Mouse (Mus musculus): ENCODE data around the gene R3hdm2. TPM values are rescaled to one million over a fixed set of nuclear protein-coding genes. Genes with fewer than 3 reads are reported as not detected.
A peak's percentile ranks its signal among the peaks of the same experiment; 100 is the strongest.

R3hdm2 gene
- total RNA-seq, 1 experiment from 2014 or later: 126 TPM

DNA sequence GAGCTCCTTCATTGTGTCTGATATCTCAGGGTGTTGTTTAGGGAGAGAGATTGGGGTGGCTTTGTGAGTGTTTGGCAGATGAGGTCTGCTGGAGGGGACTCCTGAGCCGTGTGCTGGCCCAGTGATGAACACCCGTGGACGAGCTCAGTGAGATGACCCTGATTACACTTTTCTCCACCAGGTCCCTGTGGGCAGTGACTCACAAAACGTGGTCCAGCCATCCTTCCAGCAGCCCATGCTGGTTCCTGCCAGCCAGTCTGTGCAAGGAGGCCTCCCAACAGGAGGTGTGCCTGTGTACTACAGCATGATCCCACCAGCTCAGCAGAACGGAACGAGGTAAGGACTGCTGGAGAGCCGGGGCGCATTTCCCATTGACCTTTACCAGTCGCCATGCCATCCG is 105.1 kb downstream of the R3hdm2 start:
- ATAC-seq (replicated peaks; ENCODE audit: low read depth, poor library complexity, severe bottlenecking): no peak

GRCm38 (mm10) chr10:127488856-127489255 is 108.7 kb downstream of the R3hdm2 start:
- no peak for ATAC-seq (replicated peaks; ENCODE audit: low read depth, poor library complexity, severe bottlenecking)

DNA sequence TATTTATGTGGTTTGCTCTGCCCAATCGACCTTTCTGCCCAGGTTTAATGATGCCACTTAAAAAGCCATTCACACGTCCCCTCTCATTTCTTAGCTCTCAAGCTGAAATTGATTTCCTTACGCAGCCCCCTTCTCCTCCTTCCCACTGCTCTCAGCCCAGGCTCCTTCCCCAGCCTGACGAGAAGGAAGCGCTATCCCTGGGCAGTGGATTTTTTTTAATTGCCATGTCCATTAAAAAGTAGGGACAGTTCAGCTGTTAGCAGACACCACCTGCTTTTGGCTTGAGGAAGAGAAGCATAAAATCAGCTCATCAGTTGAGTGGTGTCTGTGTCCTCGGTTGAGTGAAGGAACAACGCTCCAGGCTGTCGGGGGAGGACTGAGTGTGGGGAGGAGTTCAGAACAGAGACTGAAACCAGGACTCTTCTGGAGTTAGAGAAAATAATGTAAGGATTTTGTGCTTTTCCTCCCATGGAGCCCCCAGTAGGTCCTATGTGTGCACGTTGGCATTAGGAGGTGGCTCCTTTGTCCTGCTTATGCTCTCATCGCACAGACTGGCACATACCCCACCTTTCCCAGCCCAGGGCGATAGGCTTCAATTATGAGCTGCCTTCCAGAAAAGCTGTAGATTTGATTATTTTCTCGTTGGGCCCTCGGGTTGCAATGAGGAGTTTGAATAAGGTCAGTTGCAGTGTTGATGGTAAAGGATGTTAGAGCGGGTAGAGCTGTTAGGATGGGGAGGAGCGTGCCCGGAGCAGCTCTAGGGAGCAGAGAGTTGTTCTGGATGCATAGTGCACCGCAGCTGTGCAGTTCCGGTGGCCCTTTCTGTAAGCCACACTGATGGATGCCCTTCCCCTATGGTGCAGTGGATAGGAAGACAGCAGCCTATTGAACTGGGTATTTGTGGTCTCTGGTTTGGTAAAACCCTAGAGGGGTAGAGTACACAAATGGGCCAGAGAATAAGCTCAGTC is 110.3 kb downstream of the R3hdm2 start:
- ATAC-seq (replicated peaks; ENCODE audit: low read depth, poor library complexity, severe bottlenecking): no peak

- no peak for ATAC-seq (replicated peaks; ENCODE audit: low read depth, poor library complexity, severe bottlenecking)
These were observed 111.0 kb downstream of the R3hdm2 start for GRCm38 (mm10) chr10:127491128-127491512.

DNA sequence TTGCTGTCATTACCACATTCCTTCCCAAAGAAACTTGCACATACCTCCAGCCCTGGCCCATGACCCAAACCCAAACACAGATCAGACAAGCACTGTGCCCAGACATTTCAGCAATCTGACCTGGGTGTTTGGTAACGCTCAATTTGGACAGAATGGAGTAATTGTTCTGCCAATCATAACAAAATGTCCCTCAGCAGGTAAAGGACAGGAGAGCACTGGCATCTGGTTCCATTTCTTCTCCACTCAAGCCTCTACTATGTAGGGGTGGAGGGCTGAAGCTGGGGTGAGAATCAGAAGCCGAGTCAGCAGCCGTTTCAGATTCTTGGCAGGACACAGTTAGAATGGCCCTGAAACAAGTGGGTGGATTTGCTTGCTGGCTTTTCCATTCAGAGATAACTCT is 112.0 kb downstream of the R3hdm2 start:
- ATAC-seq (replicated peaks; ENCODE audit: low read depth, poor library complexity, severe bottlenecking): no peak

DNA sequence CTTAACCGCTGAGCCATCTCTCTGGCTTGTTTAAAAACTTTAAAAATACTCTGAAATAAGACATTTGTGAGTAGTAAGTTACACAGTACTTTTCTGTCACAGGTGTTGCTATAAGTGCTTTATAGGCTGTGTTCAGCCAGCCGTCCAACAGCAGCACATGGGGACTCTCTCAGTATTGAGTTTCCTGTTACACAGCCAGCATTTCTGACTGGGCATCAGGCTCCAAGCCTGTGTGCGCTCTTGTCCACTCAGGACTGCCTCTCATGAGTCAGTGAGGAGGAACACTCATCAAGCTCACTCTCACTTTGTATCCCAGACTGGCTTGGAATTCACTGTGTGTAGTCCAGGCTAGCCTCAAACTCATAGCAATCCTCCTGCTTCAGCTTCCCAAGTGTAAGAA is 116.0 kb downstream of the R3hdm2 start:
- no peak for ATAC-seq (replicated peaks; ENCODE audit: low read depth, poor library complexity, severe bottlenecking)

GRCm38 (mm10) chr10:127499516-127499915 is 119.4 kb downstream of the R3hdm2 start:
- no peak for ATAC-seq (replicated peaks; ENCODE audit: low read depth, poor library complexity, severe bottlenecking)

DNA sequence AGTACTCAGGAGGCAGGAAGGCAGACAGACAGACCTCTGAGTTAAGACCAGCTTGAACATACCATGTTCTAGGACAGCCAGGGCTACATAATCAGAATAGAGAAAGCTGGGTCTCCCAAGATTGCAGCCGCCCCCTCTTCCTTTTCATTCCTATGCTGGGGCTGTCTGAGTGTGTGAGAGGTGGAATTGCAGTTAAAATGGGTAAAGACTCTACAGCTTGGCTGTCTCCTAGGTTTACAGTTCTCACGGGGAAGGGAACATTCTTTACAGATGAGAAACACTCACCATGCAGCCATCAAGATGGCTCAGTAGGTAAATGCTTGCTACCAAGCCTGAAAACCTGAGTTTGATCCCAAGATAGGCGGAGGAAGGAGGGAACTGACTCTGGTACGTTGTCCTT is 119.9 kb downstream of the R3hdm2 start:
- no peak for ATAC-seq (replicated peaks; ENCODE audit: low read depth, poor library complexity, severe bottlenecking)

DNA sequence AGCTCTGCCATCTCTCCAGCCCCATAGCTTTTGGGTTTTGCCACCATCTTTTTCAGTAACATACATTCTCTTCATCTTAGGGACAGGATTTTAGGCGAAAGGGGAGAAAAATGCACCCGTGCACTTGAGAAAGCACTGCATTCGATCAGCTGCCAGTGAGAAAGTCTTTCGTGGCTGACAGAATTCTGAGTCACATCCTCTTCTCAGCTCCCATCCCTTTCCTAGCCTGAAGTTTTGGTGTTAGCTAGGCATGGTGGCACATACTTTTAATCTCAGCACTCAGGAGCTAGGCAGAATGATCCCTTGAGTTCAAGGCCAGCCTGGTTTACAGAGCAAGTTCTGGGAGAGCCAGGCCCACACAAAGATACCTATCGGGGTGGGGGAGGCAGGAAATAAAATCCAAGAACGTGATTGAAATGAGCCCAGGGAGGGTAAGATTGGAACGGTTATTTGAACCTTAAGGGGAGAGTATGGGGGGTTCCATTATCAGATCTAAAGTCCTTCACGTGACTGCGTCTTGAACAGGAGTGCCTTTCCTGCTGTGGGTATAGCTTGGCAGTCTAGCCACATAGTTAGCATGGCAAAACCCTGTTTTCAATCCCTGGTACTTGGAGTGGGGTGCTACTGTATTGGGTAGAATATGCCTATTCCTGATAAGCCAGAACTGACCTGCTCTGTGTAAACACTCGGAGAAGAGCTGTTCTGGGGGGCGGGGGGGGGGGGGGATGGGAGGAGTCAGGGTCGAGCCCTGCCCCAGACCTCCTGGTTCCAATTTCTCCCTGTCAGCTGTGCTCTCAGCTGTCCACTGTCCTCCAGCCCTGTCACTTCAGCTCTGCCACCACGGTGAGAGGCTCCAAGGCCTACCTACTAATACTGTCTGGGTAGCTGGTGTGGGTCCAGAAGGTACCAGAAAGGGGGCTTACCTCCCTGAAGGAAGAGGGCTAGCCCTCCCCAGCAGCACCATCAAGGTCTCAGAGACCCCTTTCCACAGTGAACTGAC is 121.1 kb downstream of the R3hdm2 start, which contains the start of gene Stac3:
TSS of gene Stac3 (plus strand) at position 793 of the 1,000 bp plus-strand sequence.
- ATAC-seq (replicated peaks; ENCODE audit: low read depth, poor library complexity, severe bottlenecking): no peak

GRCm38 (mm10) chr10:127508239-127508638 is 128.1 kb downstream of the R3hdm2 start:
- peak; percentile 50 for ATAC-seq (replicated peaks; ENCODE audit: low read depth, poor library complexity, severe bottlenecking)

DNA sequence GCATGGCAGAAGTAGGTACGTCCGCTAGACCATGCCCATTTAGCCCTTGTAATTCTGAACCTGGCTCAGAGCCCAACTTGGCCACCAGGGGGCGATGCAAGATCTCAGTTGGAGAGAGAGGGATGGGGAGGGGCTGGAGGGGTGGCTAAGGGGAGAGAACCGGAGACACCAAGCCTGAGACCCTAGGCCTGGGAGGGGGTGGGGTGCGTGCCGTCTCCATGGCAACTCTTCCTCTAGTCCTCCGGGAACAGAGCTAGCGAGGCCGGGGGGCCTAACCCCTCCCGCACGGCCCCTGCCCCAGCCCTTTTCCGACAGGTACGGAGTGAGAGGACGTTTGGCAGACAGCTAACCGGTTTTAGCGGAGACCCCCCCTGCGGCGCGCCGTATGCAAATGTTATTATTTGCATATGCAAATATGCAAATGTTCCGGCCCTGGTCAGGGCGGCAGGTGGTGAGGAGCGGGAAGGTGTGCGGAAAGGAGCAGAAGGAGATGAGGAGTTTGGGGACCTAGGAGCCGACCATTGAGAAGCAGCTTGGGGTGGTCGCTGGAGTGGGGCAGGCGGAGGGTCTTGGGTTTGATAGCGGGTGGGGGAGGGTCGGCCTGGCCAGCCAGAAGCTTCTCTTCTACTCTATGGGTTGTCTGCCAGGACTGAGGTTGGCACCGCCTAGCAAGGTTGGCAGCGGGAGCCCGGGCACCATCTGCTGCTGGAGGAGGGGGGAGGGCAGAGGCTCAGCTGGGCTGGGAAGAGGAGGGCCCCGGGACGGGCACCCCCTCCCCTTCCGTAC is 129.1 kb downstream of the R3hdm2 start:
- peak; percentile 33 for ATAC-seq (replicated peaks; ENCODE audit: low read depth, poor library complexity, severe bottlenecking)

DNA sequence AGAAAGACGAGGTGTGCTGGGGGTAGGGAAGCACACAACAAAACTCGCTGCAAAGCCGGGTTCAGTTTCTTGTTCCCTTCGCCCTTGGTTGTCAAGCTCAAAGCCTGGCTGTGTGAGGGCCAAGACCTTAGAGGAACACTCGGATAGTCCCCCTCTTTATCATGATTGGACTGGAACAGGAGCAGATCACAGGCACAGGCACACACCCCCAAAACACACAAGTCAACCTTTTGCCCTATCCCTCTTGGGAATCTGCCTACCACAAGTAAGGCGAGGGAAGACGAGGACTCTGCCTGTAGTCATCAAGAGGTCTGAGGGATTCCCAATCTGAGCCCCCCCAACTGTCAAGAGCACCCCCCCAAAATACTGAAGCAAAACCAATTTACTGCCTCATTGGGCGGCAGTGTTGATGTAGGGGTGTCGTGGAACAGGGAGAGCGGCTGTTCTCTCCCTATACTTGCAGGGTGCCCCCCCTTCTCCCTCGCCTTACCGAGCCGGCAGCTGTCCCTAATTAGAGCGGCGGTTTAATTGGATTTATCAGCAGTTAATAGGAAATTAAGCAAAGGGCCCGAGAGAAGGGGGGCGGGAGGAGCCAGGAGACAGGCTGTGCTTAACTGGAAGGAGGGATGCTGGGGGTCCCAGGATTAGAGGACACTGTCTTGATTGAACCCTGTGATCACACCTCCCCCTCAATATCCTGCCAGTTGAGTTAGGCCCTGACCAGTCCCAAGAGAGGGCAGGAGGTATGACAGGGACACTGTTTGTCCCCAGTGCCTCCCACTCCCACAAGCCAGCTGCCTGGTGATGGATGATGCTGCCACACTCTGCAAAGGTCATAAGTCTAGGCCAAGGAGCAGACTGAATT is 129.9 kb downstream of the R3hdm2 start:
- no peak for ATAC-seq (replicated peaks; ENCODE audit: low read depth, poor library complexity, severe bottlenecking)

DNA sequence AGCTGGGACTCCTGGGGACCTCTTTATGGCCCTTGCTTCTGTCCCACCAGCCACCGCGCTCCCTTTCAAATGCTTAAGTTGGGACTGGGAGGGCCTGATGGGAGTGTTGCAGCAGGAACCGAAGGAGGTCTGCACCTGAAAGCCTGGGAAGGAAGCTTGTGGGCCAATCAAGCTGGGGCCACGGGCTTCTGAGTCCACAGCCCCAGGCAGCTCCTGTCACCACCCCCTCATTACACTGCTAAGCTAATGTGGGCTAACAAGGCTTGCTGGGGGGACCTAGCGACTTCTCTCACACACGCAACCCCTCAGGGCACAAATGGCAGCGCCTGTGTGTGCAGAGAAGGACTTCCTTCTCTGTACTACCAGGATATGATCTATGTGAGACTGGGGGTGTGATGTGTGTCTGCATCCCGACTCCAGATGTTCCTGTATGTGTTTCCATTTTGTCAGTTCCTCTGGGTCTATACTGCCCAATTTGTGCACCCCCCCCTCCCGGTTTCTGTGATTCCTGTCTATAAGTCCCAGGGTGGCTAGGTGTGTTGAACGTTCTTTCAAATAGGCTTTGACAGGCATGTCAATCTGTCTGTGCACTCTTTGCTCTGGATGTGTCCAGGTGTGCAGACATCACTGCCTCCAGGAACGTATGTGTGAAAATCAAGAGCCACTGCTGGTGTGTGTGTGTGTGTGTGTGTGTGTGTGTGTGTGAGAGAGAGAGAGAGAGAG is 130.9 kb downstream of the R3hdm2 start:
- ATAC-seq (replicated peaks; ENCODE audit: low read depth, poor library complexity, severe bottlenecking): no peak

GRCm38 (mm10) chr10:127511634-127512306 is 131.6 kb downstream of the R3hdm2 start:
- 0 out of 2 replicates have a peak, but pooled peaks have one; percentile 1 for ATAC-seq (replicated peaks; ENCODE audit: low read depth, poor library complexity, severe bottlenecking)

- no peak for ATAC-seq (replicated peaks; ENCODE audit: low read depth, poor library complexity, severe bottlenecking)
These were observed 132.2 kb downstream of the R3hdm2 start for GRCm38 (mm10) chr10:127512307-127512666.

- peak; percentile 67 for ATAC-seq (replicated peaks; ENCODE audit: low read depth, poor library complexity, severe bottlenecking)
These were observed 132.7 kb downstream of the R3hdm2 start for GRCm38 (mm10) chr10:127512813-127513212.

DNA sequence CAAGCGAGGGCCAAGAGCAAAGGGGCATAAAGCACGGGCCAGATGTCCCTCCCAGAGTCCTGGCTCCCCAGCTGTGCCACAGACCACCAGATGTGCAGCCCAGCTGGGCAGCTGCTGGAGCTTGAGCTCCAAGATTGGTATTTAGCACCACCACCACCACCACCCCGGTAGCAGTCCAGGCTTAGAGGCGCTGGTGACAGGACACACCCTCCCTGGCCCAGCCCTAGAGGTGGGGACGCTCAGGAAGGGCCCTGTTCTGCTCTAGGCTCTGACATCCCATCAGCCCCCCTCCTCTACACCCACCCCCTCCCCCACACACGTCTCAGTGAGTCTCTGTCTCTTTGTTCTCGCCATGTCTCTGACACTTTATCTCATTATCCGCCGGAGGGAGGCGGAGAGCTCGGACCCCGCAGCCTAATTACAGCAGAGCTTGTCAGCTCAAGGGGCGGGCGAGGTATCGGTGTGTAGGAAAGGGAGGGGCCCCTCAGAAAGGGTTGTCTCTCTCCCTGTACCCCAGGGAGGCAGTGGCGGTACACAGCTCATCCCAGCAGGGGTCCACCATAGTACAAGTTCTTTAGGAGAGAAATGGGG is 133.5 kb downstream of the R3hdm2 start:
- 0 out of 2 replicates have a peak, but pooled peaks have one; percentile 4 for ATAC-seq (replicated peaks; ENCODE audit: low read depth, poor library complexity, severe bottlenecking)

Measured in common myeloid progenitor, adult 5-6 weeks (primary cell).